Mouse (Mus musculus) layer of hippocampus, adult 9-10 months (tissue): ENCODE data around the gene Slc44a4.

Source experiments
- DNase-seq: peaks from one replicate; pipeline ENCODE4 v3.0.0; 2022; ENCODE audit warnings: low spot score

Gene Slc44a4

GRCm38 (mm10) chr17:34913930-34914665 is at the start of gene Slc44a4:
Gene Slc44a4, plus strand, starts transcription at chr17:34914466.
- no peak for DNase-seq

- no peak for DNase-seq
These were observed 48.3 kb upstream of the Slc44a4 start for GRCm38 (mm10) chr17:34865981-34866380.

GRCm38 (mm10) chr17:34874321-34874720 is 39.9 kb upstream of the Slc44a4 start:
- DNase-seq: no peak

GRCm38 (mm10) chr17:34879336-34879879 is 34.9 kb upstream of the Slc44a4 start, which contains the start of gene Zbtb12:
Gene Zbtb12, plus strand, starts transcription at chr17:34879483.
- no peak for DNase-seq

GRCm38 (mm10) chr17:34881166-34881565 is 33.1 kb upstream of the Slc44a4 start:
- DNase-seq: no peak

- no peak for DNase-seq
These were observed 32.5 kb upstream of the Slc44a4 start, which contains the start of gene Gm20547 for GRCm38 (mm10) chr17:34881683-34882310. Gene Gm20547, minus strand, starts transcription at chr17:34882042.

GRCm38 (mm10) chr17:34883332-34883731 is 30.9 kb upstream of the Slc44a4 start:
- DNase-seq: no peak

GRCm38 (mm10) chr17:34884704-34885103 is 29.6 kb upstream of the Slc44a4 start:
- DNase-seq: no peak

- no peak for DNase-seq
These were observed 28.7 kb upstream of the Slc44a4 start for GRCm38 (mm10) chr17:34885615-34886014.

GRCm38 (mm10) chr17:34887942-34888341 is 26.3 kb upstream of the Slc44a4 start:
- no peak for DNase-seq

GRCm38 (mm10) chr17:34890074-34890743 is 24.1 kb upstream of the Slc44a4 start:
- no peak for DNase-seq

- DNase-seq: no peak
These were observed 22.9 kb upstream of the Slc44a4 start for GRCm38 (mm10) chr17:34891377-34891776.

- DNase-seq: no peak
These were observed 21.0 kb upstream of the Slc44a4 start for GRCm38 (mm10) chr17:34893072-34893824.

- DNase-seq: peak; percentile 82
These were observed 20.1 kb upstream of the Slc44a4 start for GRCm38 (mm10) chr17:34894074-34894597.

GRCm38 (mm10) chr17:34894801-34895530 is 19.3 kb upstream of the Slc44a4 start:
- no peak for DNase-seq

GRCm38 (mm10) chr17:34895724-34896123 is 18.5 kb upstream of the Slc44a4 start:
- DNase-seq: no peak

GRCm38 (mm10) chr17:34896366-34896765 is 17.9 kb upstream of the Slc44a4 start:
- no peak for DNase-seq

- peak; percentile 43 for DNase-seq
These were observed 16.7 kb upstream of the Slc44a4 start for GRCm38 (mm10) chr17:34897373-34898159.

- DNase-seq: peak; percentile 39
These were observed 16.1 kb upstream of the Slc44a4 start, which contains the start of the genes C2 and Ehmt2 for GRCm38 (mm10) chr17:34898160-34898586. Gene C2, minus strand, starts transcription at chr17:34898265. Gene Ehmt2, plus strand, starts transcription at chr17:34898469.

- no peak for DNase-seq
These were observed 15.6 kb upstream of the Slc44a4 start for GRCm38 (mm10) chr17:34898706-34899052.
